Mouse (Mus musculus) lung, postnatal 0 days (tissue): ENCODE measurements around the gene Xlr3a. TPM values are rescaled to one million over a fixed set of nuclear protein-coding genes. Genes with fewer than 3 reads are reported as not detected.
A peak's percentile ranks its signal among the peaks of the same experiment; 100 is the strongest.

Source experiments
- ATAC-seq: fragments of 200-750 bp; cut with Nextera tagmentation; 2 replicates; pipeline ENCODE4 v1.8.0; 2017; ENCODE audit warnings: moderate library complexity
- DNase-seq: peaks from one replicate; pipeline ENCODE4 v3.0.0-alpha.2; 2016; ENCODE audit warnings: low spot score
- H3K27ac ChIP-seq: fragments of 300-500 bp; sonication (generic); 2 replicates; pipeline ENCODE4 v1.5.1; 2014; ENCODE audit warnings: antibody characterized with exemption, mild to moderate bottlenecking, low read length, mixed read lengths
- H3K27me3 ChIP-seq: fragments of 300-500 bp; sonication (generic); replicated peaks from 2 replicates; pipeline ENCODE4 v1.6.1; 2014; ENCODE audit warnings: low read length, mixed read lengths; ENCODE audit not compliant: insufficient read depth
- H3K36me3 ChIP-seq: fragments of 300-500 bp; sonication (generic); 2 replicates; pipeline ENCODE4 v1.6.1; 2014; ENCODE audit warnings: low read length, mixed read lengths; ENCODE audit not compliant: insufficient read depth
- H3K4me1 ChIP-seq: fragments of 300-500 bp; sonication (generic); 2 replicates; pipeline ENCODE4 v1.6.1; 2014; ENCODE audit warnings: antibody characterized with exemption, low read depth, low read length, mixed read lengths; ENCODE audit not compliant: insufficient read depth
- H3K4me2 ChIP-seq: fragments of 300-500 bp; sonication (generic); replicated peaks from 2 replicates; pipeline ENCODE4 v1.6.1; 2014; ENCODE audit warnings: low read depth, mild to moderate bottlenecking, low read length, moderate library complexity, mixed read lengths
- H3K4me3 ChIP-seq: fragments of 300-500 bp; sonication (generic); 2 replicates; pipeline ENCODE4 v1.5.1; 2014; ENCODE audit warnings: low read depth, low read length
- H3K9ac ChIP-seq: fragments of 300-500 bp; sonication (generic); replicated peaks from 2 replicates; pipeline ENCODE4 v1.6.1; 2014; ENCODE audit warnings: low read depth, mild to moderate bottlenecking
- H3K9me3 ChIP-seq: fragments of 300-500 bp; sonication (generic); 2 replicates; pipeline ENCODE4 v1.6.1; 2016; ENCODE audit warnings: low read length, mixed read lengths
- CTCF ChIP-seq: IDR thresholded peaks from 2 replicates; pipeline ENCODE4 v1.5.1; 2016; ENCODE audit warnings: antibody characterized with exemption, mild to moderate bottlenecking
- EP300 ChIP-seq: IDR thresholded peaks from 2 replicates; pipeline ENCODE4 v1.6.1; 2016; ENCODE audit warnings: antibody characterized with exemption, mild to moderate bottlenecking, control low read depth
- WGBS: fragments of 180-500 bp; shearing (Covaris S2); extraction: QIAGEN DNeasy Blood & Tissue Kit; methylation state at CpG from one replicate; pipeline ENCODE4 v1.1.7; 2014; 5-methylcytosine and 5-hydroxymethylcytosine counted together
- polyA plus RNA-seq: library from polyadenylated mRNA; unstranded; fragments of >200 nt; fragmentation: Nextera tagmentation; extraction: Ambion mirVana; gene quantifications from 2 replicates; pipeline ENCODE4 v1.2.1, GENCODE M21; 2015

Xlr3a gene
- polyA plus RNA-seq, 1 experiment from 2014 or later: 0.74 TPM

DNA sequence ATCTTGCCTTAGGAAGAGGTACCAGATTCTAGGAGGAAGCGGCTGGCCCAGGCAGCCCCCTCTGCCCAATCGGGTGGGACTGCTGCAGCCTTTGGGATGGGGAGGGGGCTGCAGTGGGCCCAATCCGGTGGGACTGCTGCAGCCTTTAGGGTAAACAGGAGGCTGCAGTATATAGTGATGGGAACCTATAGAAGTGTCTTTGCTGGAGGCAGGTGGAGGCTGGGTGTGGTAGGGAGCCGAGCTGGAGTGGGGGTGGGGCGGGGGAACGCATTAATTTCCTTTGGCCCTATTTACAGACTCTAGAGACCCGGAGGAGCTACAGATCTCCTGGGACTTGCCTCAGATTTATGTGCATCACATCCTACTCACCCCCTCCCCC, 32.5 kb downstream of the Xlr3a start, which contains the start of gene Pnma3:
Pnma3 (plus strand) TSS at position 373 of the 379 bp plus-strand sequence.
- no peak within 1 kb of the TSS for H3K4me2 ChIP-seq
- ATAC-seq (no peak), DNase-seq (no peak)
- TF ChIP-seq EP300: no peak
- no peak for TF ChIP-seq CTCF
- H3K4me1 ChIP-seq: no peaks in the 10 kb centered on the region
- no peaks in the 10 kb centered on the region for H3K27me3 ChIP-seq
- no peak within 1 kb of the TSS for H3K9ac ChIP-seq
- no peak within 1 kb of the TSS for H3K27ac ChIP-seq
- no peaks in the 10 kb centered on the region for H3K9me3 ChIP-seq
- no peak within 1 kb of the TSS for H3K4me3 ChIP-seq
- WGBS: 39% methylated on average over 4 of the region's 7 CpGs
- no peaks in the 10 kb centered on the region for H3K36me3 ChIP-seq

DNA sequence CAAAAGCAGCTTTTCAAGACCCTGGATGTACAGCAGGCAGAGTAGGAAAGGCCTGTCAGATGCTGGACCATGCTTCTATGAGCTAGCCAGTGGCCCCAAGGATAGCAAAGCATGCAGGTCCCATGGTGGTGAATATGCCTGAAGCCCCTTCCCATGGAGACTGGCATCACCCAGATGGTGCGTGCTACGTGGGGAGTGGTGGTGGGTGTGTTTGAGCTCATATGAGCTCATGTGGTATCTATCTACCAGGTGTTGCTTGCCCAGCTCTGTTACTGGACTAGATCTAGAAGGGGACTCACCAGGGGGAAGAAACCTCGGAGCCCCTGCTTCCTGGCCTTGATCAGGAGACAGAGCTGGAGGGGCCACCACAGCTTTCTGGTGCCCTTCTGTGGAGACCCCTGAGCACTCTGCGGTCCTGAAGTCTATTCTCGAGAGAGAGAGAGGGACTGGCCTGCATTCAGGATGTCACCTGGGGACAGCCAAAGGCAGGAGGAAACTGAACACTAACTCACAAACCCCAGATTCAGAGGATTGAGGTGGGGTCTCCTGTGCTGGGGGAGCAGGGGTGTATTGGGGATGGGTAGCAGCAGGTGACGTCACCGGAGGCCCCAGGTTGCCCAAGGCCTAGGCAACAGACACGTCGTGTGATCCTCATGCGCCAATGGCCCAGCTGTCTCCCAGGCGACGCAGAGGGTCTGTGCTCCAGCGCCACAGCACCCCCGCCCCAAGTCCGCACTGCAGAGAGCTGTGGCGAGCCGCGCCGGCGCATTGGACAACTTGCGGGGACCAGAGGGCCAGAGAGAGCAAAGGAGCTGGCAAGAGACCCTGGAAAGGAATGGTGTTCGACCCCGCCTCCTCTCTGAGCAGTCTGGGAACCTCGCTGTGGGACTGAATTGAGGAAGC, 33.1 kb downstream of the Xlr3a start:
- DNase-seq: no peak
- H3K4me1 ChIP-seq: no peaks in the 10 kb centered on the region
- ATAC-seq: no peak
- no peak overlapping the region for H3K4me3 ChIP-seq
- H3K9me3 ChIP-seq: no peaks in the 10 kb centered on the region
- WGBS: 47% methylated on average over 13 of the region's 24 CpGs
- no peak for TF ChIP-seq EP300
- no peak for TF ChIP-seq CTCF
- H3K27ac ChIP-seq: no peak overlapping the region
- H3K9ac ChIP-seq: no peak overlapping the region
- no peaks in the 10 kb centered on the region for H3K36me3 ChIP-seq
- no peak overlapping the region for H3K4me2 ChIP-seq
- H3K27me3 ChIP-seq: no peaks in the 10 kb centered on the region

DNA sequence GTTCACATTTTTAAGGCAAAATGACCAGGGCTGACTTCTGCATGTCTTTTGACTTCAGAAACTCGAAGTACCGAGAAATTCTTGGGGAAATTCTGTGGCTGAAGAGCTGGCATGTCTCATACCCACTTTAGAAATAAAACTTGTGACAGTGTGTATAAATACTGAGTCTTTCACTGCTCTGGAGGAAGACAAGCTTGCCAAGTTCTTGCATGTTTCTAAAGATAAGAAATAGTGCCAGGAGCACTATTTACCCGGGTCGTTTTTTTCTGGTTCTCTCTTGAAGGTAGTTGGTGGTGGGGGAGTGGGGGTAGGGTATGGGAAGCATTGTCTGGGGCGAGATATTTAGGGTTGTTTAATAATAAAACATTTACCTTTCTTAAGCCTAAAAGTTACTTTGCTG, 34.6 kb downstream of the Xlr3a start:
- no peaks in the 10 kb centered on the region for H3K36me3 ChIP-seq
- no peak for ATAC-seq
- no peak overlapping the region for H3K4me3 ChIP-seq
- no peaks in the 10 kb centered on the region for H3K27me3 ChIP-seq
- TF ChIP-seq EP300: no peak
- no peak for TF ChIP-seq CTCF
- no peak overlapping the region for H3K9ac ChIP-seq
- no peak for DNase-seq
- no peak overlapping the region for H3K4me2 ChIP-seq
- H3K4me1 ChIP-seq: no peaks in the 10 kb centered on the region
- no peak overlapping the region for H3K27ac ChIP-seq
- WGBS: 18% methylated on average over 5 of the region's 5 CpGs
- H3K9me3 ChIP-seq: no peaks in the 10 kb centered on the region

DNA sequence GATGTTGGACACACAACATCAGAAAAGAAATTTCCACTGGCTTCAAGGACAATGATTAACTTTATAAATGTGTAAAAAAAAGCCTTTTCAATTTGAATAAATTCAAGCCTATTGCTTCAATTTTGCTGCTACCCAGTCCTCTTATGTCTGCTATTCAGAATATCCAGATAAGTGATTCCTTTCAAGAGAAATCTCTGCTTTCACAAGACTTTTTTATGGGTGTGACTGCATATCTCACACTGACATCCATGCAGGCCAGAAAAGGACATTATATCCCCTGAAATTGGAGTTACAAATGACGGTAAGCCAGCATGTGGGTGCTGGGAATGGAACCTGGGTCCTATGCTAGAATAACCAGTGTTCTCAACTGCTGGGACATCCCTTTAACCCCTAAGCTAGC, 35.4 kb downstream of the Xlr3a start:
- no peaks in the 10 kb centered on the region for H3K36me3 ChIP-seq
- H3K4me2 ChIP-seq: no peak overlapping the region
- no peaks in the 10 kb centered on the region for H3K27me3 ChIP-seq
- no peaks in the 10 kb centered on the region for H3K9me3 ChIP-seq
- DNase-seq: no peak
- ATAC-seq: no peak
- H3K4me3 ChIP-seq: no peak overlapping the region
- no peaks in the 10 kb centered on the region for H3K4me1 ChIP-seq
- no peak overlapping the region for H3K27ac ChIP-seq
- WGBS: 65% methylated on average over 1 of the region's 1 CpGs
- TF ChIP-seq CTCF (no peak), EP300 (no peak)
- H3K9ac ChIP-seq: no peak overlapping the region

DNA sequence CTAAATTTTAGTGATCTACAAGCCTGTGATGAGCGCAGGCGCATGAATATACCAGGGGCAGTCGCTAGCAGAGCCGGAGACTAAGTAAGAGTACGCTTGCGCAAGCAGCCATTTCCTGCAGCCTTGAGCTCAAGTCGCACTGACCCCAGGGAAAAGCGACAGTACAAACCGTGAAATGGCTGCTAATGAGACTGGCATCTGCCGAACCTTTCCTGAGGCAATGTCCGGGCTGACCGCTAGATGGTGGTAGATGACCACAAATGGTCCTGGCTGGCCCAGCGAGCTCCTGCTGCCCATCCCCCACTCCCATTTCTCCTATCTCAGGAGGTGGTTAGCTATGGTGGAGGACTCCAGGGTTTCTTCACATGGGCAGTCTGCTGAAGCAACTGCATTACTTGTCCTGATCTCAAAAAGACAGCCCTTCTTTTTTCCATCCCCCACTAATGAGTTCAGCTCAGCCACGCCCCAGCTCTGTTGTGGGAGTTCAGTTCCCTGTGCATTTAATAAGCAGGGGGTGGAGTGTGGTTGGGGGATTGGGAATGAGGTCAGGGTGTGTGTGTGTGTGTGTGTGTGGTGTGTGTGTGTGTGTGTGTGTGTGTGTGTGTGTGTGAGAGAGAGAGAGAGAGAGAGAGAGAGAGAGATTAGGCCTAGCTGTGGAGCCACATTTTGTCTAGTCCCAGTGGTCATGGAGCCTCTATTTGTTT, 42.9 kb downstream of the Xlr3a start:
- no peaks in the 10 kb centered on the region for H3K36me3 ChIP-seq
- TF ChIP-seq CTCF (peak; percentile 90), EP300 (no peak)

DNA sequence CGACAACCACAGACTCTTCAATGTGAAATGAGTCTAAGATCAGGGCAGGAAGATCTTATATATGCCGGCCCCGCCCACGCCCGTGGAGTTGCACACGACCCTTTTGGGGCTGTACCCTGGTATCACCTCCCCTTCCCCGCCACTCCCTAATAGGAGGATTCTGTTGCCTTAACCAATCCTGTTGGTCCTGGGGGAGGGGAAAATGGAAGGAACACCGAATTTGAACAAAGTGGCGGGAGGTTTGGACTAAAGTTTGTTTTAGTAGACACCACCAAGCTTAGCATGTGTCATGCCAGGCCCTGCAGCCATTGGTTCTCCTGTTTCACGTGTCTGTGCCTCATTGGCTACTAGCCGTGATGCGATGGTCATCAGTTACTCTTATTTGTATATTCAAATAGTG, 57.2 kb downstream of the Xlr3a start:
- no peak overlapping the region for H3K4me2 ChIP-seq
- H3K36me3 ChIP-seq: no peaks in the 10 kb centered on the region
- 82% methylated on average over 12 of the region's 12 CpGs for WGBS
- TF ChIP-seq CTCF (no peak), EP300 (no peak)
- ATAC-seq (no peak), DNase-seq (no peak)
- no peaks in the 10 kb centered on the region for H3K9me3 ChIP-seq
- H3K4me1 ChIP-seq: no peaks in the 10 kb centered on the region
- H3K9ac ChIP-seq: no peak overlapping the region
- H3K27me3 ChIP-seq: no peaks in the 10 kb centered on the region
- H3K4me3 ChIP-seq: no peak overlapping the region
- H3K27ac ChIP-seq: no peak overlapping the region

More for the DNA sequence above, 42.9 kb downstream of the Xlr3a start:
- 11% methylated on average over 14 of the region's 14 CpGs for WGBS
- Histone ChIP-seq H3K27me3 (no peaks in the 10 kb centered on the region), H3K27ac (no peak overlapping the region), H3K4me3 (no peak overlapping the region), H3K4me2 (no peak overlapping the region), H3K9me3 (no peaks in the 10 kb centered on the region), H3K4me1 (no peaks in the 10 kb centered on the region), H3K9ac (no peak overlapping the region)
- DNase-seq (peak; percentile 91), ATAC-seq (peak; percentile 97)
